Mouse (Mus musculus) myocyte (in vitro differentiated cells): ENCODE data around the gene Tspan17.

Source experiments
- MAX ChIP-seq: IDR thresholded peaks from one replicate; pipeline ENCODE4 v1.6.1; 2011; ENCODE audit warnings: low read depth, mild to moderate bottlenecking, control low read depth
- POLR2A ChIP-seq: IDR thresholded peaks from one replicate; pipeline ENCODE4 v1.6.1; 2011; ENCODE audit warnings: low read depth, mild to moderate bottlenecking, control low read depth, moderate library complexity; ENCODE audit not compliant: insufficient read length
- POLR2AphosphoS2 ChIP-seq: IDR thresholded peaks from one replicate; pipeline ENCODE4 v1.6.1; 2011; ENCODE audit warnings: low read depth, control low read depth; ENCODE audit not compliant: insufficient read length
- SRF ChIP-seq: IDR thresholded peaks from one replicate; pipeline ENCODE4 v1.6.1; 2011; ENCODE audit warnings: low read depth; ENCODE audit not compliant: control insufficient read depth, insufficient read length
- TCF12 ChIP-seq: IDR thresholded peaks from one replicate; pipeline ENCODE4 v1.6.1; 2011; ENCODE audit warnings: mild to moderate bottlenecking, control low read depth; ENCODE audit not compliant: poor library complexity, insufficient read depth, severe bottlenecking
- TCF3 ChIP-seq: IDR thresholded peaks from one replicate; pipeline ENCODE4 v1.6.1; 2011; ENCODE audit warnings: low read depth, control low read depth; ENCODE audit not compliant: insufficient read length
- USF1 ChIP-seq: IDR thresholded peaks from one replicate; pipeline ENCODE4 v1.6.1; 2011; ENCODE audit warnings: low read depth, mild to moderate bottlenecking, control low read depth, moderate library complexity

DNA sequence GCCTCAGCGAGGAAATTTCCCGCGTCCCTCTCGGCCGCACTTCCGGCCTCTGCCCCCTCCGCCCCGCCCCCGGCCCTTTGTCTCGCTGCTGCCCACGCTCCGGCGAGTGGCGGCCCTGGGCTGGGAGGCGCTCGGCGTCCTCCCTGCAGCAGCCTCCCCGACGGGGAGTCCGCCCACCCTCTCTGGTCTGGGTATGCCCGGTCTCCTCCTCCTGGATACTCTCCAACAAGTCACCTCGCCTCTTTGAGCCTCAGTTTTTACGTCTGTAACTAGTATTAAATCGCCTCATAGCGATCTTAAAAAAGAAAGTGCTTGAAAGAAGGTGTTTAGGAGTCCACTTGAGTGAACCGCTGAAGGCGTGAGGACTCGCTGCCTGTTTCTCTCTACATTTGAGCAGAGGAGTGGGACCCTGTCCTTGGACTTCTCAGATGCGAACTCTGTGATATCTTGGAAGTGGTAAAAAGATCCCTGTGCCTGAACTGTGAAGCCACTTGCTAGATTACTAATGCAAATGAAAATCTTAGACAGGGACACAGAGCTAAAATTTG is 39.2 kb upstream of the Tspan17 start, which contains the start of gene Gprin1:
- TF ChIP-seq TCF12 = no peak
- no peak for TF ChIP-seq POLR2A
- TF ChIP-seq MAX = no peak
- no peak for TF ChIP-seq POLR2AphosphoS2
- no peak for TF ChIP-seq USF1
- TF ChIP-seq TCF3 = no peak
- TF ChIP-seq SRF = no peak
